Mouse (Mus musculus) cerebellum, postnatal 10 days (tissue): ENCODE measurements at regions not wholly inside any gene's neighbourhood (a gene's known extent, or its start where the extent isn't known, plus 50 kb on each side); places are given as distances from the start of the nearest gene placed in this dataset.

Source experiments
- DNase-seq, 2 experiments: peaks; one replicate each; pipeline ENCODE4 v3.0.0; 2021; ENCODE audit warnings: mixed read lengths in 2 of 2

- DNase-seq, result no peak
Measured at GRCm38 (mm10) chr5:46278190-46278589, 420.8 kb upstream of the Lcorl start.

DNA sequence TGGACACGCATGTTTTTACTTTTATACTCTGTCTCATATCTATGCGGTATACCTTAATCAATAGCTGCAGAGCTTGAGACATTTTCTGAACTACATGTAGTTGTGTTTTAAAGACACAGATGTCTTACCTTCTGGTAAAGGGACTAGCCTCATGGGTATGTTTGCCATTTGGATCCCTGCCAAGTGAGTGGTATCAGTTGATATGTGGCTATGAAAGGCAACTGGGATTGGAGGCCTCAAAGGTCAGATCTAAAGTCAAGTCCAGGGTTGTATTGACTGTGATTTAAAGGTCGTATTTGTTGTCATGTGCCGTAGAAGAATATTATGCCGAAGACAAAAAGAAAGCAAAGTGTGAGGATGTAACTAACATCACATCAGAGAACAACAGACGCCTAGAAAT lies 399.3 kb upstream of the Lcorl start:
- DNase-seq, result peak; percentile 10 to 13

GRCm38 (mm10) chr5:46253940-46254339 lies 396.5 kb upstream of the Lcorl start:
- DNase-seq, result no peak

DNA sequence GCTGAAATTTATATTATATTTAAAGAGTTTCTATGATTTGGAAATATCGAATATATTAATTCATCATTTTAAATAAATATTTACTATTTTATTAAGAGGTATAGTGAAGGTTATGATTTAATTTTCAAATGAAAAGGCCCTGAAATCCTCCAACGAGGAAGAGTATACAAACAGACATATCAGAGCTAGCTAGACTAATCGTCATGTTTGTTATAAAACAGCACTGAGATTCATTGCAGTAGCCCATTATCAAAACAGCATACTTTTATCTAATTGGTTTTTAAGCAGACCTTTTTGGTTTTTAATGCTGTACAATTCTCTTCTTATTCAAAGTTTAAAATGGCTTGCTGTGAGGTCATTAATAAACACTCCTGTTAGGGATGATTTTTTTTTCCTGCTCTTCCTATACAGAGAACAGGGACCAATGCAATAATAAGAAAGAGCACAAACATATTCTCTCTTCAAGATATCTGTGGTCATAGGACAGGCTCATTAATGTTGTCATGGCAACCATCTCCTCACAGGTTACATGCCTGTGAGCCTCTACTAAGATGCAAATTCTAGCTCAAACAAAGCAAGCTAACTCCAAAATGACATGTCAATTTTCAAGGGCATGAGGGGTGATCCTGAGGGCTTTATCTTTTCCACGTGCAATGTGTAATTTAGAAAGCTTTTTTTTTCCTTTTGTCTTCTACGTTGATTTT lies 378.1 kb upstream of the Lcorl start:
- DNase-seq, result no peak

- DNase-seq, result no peak
Measured at GRCm38 (mm10) chr5:46232780-46233179, 375.4 kb upstream of the Lcorl start.

GRCm38 (mm10) chr5:46228667-46229066 lies 371.3 kb upstream of the Lcorl start:
- DNase-seq, result no peak

DNA sequence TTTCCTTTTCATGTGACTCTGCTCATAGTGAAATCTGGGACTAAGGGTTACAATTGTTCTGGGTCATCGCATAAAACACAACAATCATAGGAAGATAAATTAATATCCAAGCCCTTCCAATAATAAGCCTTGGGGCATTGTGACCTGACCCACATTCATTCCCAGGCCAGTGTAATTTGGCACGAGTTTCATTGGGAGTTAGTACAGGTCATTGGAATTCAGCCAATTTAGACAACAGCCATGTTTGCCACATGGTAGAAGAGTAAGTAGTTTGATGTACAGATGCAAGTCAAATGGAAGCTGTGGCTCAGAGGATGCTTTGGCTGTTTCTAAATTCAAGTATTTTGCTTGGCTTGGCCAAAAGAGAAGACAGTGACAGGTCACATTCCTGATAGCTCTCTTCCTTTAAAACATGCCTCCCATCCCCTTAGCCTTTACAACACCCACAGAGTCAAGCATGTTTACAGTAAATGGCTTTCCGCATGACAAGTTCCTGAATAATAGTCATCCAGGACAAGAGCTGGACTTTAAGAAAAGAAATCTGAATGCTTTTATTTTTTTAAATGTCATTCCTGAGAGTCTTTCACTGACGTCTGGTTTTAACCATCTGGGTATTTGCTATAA lies 355.5 kb upstream of the Lcorl start:
- DNase-seq, result peak; percentile 3 to 6

DNA sequence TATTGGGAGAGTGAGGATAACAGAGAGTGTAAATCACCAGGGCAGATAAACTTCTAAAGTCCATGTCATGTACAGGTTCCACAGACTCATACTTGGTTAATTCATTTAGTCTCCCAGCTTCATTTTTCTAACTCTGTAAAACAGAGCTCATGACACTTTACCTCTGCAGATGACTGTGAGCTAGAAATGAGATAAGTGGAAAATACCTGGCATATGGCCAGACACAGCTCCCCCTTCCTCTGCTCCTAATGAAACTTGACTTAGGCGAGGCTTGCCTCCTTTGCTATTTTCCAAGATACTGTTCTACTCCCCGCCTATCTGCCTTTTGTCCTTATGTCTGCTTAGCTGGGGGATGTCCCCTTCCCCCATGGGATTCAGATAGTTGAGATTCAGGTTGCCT lies 351.7 kb upstream of the Lcorl start:
- peak in 1 of 2 experiments; percentile 5 for DNase-seq

- DNase-seq, result no peak
Measured at GRCm38 (mm10) chr5:46203744-46204143, 346.3 kb upstream of the Lcorl start.

DNA sequence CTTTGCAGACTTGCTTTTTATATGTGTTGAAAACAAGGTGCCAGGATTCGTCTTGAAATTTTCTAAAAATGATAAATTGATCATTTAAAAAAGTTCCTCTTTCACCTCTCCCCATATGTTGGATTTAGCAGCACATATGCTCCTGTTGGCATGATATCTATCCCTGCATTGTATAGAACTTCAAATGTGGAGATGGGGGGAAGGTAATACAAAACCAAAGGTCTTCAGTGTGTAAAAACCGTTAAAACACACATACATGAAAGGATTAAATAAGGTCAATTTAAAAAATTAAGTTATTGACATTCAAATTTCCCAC lies 345.0 kb upstream of the Lcorl start:
- no peak for DNase-seq

DNA sequence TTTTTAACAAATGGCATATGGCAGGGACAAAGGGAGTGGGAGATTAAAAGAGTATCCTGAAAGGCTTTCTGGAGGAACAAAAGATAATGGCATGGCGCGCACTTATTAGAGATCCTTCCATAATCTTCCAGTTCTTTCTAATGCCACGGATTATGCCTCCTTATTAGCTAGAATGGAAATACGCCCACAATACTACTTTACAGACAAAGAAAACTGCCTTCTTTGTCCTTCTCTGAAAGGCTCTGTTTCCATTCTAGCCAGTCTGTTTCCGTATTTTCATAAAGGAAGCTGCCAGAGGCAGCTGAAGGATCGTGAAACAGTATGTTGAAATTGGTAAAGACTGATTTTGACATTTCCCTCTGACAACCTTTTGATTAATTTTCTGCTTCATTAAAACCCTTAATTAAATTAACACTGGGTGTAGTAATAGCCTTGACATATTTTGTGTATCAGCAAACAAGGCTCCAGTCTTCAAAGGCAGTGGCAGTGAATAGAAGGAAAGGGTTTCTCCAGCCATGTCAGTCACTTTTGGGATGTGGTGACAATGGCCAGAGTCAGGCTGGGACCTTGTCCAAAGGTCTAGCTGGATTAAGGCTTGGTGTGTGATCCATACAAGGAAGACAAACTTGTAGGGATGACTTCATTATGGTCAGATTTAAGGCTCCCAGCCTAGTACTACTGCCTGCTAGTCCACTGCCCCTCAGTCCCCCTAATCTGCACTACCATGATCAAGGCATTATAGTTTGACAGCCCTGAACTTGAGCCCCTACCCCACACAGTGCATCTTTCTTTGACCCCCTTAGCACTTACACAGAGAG lies 344.4 kb upstream of the Lcorl start:
- DNase-seq, result no peak

- DNase-seq, result no peak
Measured at GRCm38 (mm10) chr5:46186908-46187307, 329.5 kb upstream of the Lcorl start.

DNA sequence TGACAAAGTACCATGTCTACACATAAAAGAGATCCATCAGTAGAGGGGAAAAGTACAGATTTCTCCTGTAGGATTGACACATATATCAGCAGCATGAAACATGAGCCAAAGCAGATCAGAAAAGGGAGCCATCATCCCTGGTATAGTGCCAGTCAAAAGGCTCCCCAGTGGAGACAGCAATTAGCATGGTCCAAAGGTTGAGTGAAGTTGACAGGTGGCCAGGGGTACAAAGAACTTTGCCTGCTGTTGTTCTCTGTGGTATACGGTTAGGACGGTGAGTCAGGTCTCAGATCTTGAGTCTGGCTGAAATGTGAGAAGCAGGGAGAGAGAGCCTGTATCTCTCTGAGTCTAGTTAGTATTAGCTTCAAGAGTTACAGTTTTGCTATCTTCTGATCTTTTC lies 324.7 kb upstream of the Lcorl start:
- peak; percentile 48 to 65 for DNase-seq

GRCm38 (mm10) chr5:46172315-46172714 lies 314.9 kb upstream of the Lcorl start:
- DNase-seq, result no peak

DNA sequence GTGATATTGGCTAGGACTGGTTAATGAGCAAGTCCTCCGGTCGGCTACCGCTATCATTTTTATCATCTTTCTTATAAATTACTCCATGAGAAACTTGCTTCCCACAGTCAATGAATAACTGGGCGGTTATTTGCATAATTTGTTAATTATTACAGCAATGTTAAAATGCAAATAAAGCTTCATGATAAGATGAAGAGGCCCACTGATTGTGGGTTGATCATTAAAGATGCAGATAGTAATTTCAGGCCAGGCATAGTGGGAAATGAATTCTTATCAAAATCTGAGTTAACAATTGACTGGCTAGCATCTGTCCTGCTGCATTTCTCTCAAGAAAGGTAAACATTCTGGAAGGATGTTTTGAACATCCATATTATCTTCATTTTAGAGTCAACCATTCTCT lies 303.4 kb upstream of the Lcorl start:
- no peak for DNase-seq

DNA sequence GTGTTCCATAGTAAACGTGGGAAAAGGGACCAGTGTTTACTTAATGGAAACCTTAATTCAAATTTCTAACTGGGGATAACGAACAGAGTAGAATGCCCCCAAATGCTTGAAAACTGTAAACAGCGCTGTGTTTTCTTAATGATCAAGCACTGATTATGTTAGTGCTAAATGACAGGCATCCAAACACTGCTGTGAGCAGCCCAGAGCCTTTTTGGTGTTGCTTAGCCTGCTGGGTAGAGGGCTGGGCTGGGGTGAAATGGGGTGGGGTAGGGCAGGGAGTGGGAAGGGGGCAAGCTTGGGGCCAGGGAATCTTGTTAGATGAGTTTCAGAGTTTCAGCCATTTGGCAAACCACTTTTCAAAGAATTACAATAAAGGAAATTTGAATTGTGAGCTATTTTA lies 294.6 kb upstream of the Lcorl start:
- no peak for DNase-seq

DNA sequence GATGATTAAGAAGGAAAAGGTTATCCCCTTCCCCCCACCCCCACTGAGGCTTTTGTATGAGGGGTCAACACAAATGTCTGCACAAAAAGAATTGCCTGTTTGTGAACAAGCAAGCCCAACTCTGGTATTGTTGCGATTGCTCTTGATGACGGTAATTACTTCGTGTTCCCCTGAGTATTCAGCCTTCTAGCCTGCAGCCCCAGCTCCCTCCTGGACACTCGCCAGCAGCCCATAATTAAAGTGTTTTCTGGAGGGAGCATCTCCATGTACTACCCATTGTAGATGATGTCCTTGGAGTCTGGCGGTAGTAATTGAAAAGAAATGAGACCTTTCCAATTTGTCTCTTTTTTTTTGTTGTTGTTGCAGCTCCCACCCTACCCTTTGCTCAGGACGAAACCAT lies 293.4 kb upstream of the Lcorl start:
- DNase-seq, result peak; percentile 35 to 51

- DNase-seq, result no peak
Measured at GRCm38 (mm10) chr5:46149851-46150615, 292.6 kb upstream of the Lcorl start.

DNA sequence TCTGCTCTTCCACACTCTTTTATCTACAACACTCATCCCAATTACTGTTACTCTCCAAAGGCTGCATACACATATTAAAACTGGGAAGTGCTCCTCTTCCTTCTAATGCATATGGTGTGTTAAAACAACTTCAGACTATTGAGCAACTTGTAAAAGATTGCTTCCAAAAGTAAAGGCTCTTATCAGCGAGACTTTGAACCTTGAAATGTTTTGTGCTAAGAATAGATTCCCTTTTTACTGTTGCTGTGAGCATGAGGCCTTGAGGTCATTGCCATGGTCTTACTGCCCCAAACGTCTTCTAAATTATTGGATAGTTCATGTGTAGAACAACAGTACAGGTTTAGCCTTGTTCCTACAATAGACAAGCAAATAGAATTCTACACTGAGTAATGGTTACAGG lies 281.6 kb upstream of the Lcorl start:
- DNase-seq, result no peak

DNA sequence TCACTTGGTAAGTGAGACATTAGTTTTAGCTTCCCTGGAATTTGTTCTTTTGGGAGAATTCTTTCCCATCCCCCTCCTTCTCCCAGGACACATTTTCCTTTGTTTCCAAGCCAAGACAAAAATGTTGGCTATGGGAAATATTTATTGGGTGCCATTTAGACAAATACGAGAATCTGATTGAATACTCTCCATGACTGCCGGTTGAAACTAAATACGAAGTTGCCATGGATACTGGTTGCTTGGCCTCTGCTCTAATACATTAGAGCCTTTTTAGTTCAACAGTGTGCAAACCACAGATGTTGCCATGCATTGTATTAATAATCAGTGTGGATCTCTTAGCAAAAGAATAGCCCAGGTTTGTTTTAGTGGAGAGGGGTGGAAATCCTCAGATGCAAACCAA lies 280.3 kb upstream of the Lcorl start:
- no peak for DNase-seq

- no peak for DNase-seq
Measured at GRCm38 (mm10) chr5:46108020-46108419, 250.6 kb upstream of the Lcorl start.

DNA sequence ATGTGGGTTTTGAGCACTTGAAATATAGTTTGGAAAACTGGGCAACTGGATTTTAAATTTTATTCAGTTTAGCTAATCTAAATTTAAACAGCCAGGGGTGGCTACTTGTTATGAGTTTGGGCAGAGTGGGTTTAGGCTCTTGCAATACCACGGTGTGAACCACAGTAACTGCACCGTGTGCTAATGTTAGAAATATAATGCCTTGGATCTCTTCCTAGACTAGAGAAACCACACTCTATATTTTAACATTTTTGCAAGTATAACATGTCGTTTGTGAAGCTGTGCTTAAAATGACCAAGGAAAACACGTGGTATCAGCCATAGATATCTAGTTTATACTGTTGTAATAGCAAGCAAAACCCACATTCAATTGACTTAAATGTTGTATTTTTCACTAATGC lies 245.9 kb upstream of the Lcorl start:
- no peak for DNase-seq

DNA sequence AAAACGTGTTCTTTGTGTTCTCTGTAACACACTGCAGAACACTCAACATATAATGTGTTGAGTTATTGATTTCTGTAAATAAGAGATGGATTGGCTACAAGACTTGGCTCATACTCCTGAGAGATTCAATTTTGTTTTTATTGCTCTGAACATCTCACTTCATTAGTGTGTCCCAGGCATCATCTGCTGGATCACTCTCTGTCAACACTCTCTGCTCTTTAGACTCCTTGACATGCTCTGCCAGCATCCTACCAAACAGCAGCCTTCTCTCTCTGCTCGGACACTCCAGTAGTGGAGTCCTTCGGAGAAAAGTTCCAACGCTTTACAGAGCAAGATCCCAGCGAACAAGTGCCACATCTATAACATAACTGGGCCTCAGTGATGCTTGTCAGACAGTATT lies 235.1 kb upstream of the Lcorl start:
- DNase-seq, result no peak
